Mouse (Mus musculus) CD8-positive naive resting alpha-beta T cell, adult 2 months (primary cell): ENCODE measurements around the gene Sppl2a.
A peak's percentile ranks its signal among the peaks of the same experiment; 100 is the strongest.
"Not testable (repeated sequence)": the region's sequence is repeated elsewhere in the genome, so short reads cannot be mapped to it uniquely, and the experiment has no call there.

Experiments used
- DNase-seq, 2 experiments: peaks; one replicate each; pipeline ENCODE4 v3.0.0; 2022; ENCODE audit warnings: low read depth in 2 of 2, low spot score in 2 of 2

The Sppl2a gene

DNA sequence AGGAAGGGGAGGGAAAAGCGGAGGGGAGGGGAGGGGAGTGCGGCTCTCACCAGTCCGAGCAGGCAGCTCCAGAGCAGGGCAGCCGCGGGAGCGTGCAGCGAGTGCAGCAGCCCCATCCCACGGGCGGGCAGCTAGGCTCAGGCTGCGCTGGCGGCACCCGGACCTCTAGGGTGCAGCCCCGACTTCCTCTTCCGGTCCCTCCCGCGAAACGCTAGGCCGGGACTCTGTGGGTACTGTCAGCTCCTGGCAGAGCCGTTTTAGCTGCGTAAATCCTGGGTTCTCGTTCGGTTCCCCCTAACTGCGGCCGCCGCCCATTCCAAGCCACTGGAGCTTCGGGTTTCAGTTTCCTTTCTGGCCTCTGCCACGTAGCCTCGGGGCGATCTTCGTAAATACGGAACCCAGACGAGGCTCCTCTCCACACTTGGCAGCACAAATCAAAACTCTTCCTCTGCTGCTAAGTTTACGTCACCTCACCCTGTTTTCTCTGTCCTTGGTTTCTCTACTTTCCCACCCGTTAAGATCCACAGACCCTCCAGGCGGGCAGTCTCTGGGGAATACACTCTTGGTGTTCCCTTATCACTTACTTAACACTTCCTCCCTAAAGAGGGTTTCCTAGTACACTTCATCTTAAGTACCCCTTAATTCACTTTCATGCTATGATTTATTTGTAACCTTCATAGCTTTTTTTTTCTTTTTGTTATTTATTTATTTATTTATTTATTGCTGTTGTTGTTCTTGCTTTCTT lies at the start of gene Sppl2a:
TSS of gene Sppl2a (minus strand) at position 339 of the 745 bp plus-strand sequence.
- DNase-seq, result peak; percentile 78 to 80

GRCm38 (mm10) chr2:126977428-126977827 lies 44.4 kb upstream of the Sppl2a start:
- DNase-seq, result no peak

DNA sequence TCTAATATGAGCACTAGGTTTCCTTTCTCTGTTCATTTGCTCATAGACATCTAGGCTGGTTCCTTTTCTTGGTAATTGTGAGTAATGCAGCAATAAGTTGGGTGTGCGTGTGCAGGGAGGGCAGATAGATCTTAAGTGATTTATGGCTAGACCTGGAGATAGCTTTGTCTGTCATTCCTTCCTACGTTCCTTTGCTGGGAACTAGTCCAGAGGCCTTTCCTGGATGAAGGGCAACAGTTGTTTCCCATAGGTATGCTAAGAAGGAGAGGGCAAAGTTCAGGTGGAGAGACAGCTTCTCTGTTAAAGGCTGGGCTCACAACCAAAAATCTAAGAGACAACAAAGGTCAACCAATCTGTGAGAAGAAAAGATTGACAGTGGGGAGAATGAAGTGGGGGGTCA lies 28.7 kb upstream of the Sppl2a start:
- DNase-seq, result no peak

- no peak for DNase-seq
These were observed 22.6 kb upstream of the Sppl2a start for GRCm38 (mm10) chr2:126955671-126956070.

GRCm38 (mm10) chr2:126951085-126951484 lies 18.1 kb upstream of the Sppl2a start:
- no peak for DNase-seq

GRCm38 (mm10) chr2:126950453-126950852 lies 17.4 kb upstream of the Sppl2a start:
- DNase-seq, result no peak

DNA sequence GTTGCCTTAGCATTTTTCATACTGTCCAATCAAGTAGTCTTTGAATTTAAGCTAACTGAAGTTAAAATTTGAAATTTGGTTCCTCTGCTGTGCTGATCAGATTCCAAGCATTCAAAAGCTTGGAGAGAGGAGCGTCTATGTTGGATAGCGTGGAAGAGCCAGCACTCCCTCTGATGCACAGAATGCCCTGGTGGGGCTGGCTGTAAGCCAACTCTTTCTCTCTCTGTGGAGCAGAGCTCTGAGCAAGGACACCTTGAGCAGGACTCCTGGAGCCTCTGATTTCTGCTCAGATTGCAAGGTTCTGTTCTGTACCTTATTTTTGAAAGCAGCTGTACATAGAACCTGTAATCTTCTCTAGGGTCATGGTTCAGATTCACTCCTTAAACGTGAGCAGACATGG lies 16.8 kb upstream of the Sppl2a start:
- DNase-seq, result no peak

- DNase-seq, result not testable (repeated sequence)
These were observed 16.3 kb upstream of the Sppl2a start for GRCm38 (mm10) chr2:126949297-126949696.

- DNase-seq, result no peak
These were observed 15.2 kb upstream of the Sppl2a start for GRCm38 (mm10) chr2:126948231-126948630.

- DNase-seq, result no peak
These were observed 14.6 kb upstream of the Sppl2a start for GRCm38 (mm10) chr2:126947646-126948045.

GRCm38 (mm10) chr2:126943211-126943610 lies 10.2 kb upstream of the Sppl2a start:
- no peak for DNase-seq

GRCm38 (mm10) chr2:126940314-126940866 lies 7.4 kb upstream of the Sppl2a start:
- no peak for DNase-seq

GRCm38 (mm10) chr2:126938069-126938468 lies 5.0 kb upstream of the Sppl2a start:
- DNase-seq, result no peak

- DNase-seq, result no peak
These were observed 886 bp upstream of the Sppl2a start for GRCm38 (mm10) chr2:126933921-126934320.

- DNase-seq, result peak in 1 of 2 experiments; percentile 7
These were observed 656 bp downstream of the Sppl2a start for GRCm38 (mm10) chr2:126932261-126932896.

DNA sequence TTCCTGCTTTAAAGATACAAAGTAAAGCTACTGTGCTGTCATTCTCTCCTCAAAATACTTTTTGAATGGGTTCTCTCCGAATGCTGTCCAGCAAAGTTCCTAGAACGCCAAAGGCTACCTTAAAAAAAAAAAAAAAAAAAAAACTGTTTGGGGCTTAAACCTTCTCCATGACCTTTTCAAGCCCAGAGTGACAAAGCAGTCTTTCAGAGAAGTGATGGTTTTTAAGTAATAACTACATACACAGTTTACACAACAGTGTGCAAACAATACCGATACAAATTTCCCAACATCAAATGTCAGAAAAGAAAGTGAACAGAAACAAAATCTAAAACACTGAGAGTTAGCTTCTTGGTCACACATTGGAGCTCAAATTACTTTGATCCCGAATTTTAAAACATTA lies 1.3 kb downstream of the Sppl2a start:
- DNase-seq, result no peak

DNA sequence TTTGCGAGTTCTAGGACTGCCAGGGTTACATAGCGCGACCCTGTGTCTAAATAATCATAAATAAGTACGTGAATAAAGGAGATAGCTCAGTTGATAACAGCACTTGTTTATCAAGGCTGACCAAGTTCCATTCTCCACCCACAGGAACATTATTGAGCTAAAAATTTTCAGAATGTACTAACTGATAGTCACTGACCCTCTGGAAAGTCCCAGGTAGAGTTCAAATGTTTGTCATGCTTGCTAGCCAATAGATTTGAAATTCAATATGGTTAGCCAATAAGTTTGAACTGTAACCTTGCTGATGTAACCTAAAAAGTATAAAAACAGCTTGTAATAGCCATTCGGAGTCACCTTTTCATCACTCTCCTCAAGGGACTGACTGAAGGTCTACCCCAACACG lies 4.4 kb downstream of the Sppl2a start:
- DNase-seq, result no peak

DNA sequence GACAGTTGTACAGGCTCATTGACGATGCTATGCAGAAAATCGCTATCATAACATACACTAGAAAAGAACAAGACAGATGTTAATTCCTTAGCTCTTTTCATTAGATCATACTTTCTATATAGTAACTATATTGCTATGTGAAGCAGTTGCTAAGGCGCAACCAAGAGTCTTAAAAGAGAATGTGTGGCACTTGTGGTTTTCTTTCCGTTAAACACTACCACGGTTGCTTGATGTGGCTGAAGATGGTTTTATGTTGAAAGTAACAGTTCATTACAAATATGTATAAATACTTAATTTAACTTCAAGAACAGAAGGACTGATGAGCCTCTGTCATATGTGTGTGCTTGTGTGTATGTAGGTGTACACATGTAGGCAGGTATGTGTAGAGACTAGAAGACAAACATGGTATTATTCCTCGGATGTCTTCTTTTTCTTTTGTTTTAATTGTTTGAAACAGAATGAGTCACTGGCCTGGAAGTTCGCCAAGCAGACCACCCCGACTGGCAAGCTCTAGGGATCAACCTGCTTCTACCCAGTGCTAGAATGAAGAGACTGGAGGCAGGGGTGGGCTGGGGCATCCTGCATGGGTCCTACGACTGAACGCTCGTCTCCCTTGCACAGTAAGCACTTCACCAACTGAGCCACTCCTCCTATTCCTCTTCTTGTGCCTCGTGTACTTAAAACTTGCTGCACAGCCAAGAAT lies 12.5 kb downstream of the Sppl2a start:
- peak; percentile 36 to 50 for DNase-seq

DNA sequence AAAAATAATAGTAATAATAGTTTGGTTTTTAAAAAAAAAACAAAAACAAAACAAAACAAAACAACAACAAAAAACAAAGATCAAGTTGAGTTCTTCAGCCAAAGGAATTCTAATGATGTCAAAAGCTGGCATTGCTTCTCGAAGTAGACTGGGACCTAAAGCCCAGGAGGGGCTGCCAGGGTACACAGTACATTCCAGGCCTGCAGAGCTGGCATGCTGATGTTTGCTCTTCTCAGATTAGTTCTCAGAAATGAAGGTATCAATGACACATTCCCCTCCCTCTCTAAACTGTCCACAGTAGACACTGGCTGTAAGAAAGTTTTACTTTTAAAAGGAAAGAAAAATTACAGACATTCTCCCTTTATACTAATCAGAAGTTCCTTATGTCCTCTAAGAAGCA lies 16.8 kb downstream of the Sppl2a start:
- DNase-seq, result no peak

- no peak for DNase-seq
These were observed 18.9 kb downstream of the Sppl2a start for GRCm38 (mm10) chr2:126914096-126914495.

- no peak for DNase-seq
These were observed 28.9 kb downstream of the Sppl2a start for GRCm38 (mm10) chr2:126904162-126904561.

- DNase-seq, result no peak
These were observed 35.5 kb downstream of the Sppl2a start for GRCm38 (mm10) chr2:126897511-126897910.
